Mouse (Mus musculus) cerebral cortex, adult 2 months (tissue): Measurements from ENCODE around the gene Runx1.

Experiments used
- WGBS: fragments of 180-500 bp; shearing (Covaris S2); methylation state at CpG from one replicate; pipeline ENCODE4 v1.1.7; 2018; 5-methylcytosine and 5-hydroxymethylcytosine counted together

Runx1 gene

GRCm38 (mm10) chr16:92790601-92791000 is 35.3 kb downstream of the Runx1 start:
- WGBS, result 72% methylated on average over 6 of the region's 6 CpGs

- 92% methylated on average over 4 of the region's 4 CpGs for WGBS
These were observed 36.1 kb downstream of the Runx1 start for GRCm38 (mm10) chr16:92789840-92790239.

GRCm38 (mm10) chr16:92788446-92788845 is 37.5 kb downstream of the Runx1 start:
- 70% methylated on average over 11 of the region's 11 CpGs for WGBS

GRCm38 (mm10) chr16:92786883-92787321 is 39.0 kb downstream of the Runx1 start:
- 66% methylated on average over 5 of the region's 5 CpGs for WGBS

GRCm38 (mm10) chr16:92786276-92786882 is 39.6 kb downstream of the Runx1 start:
- 69% methylated on average over 6 of the region's 6 CpGs for WGBS

GRCm38 (mm10) chr16:92783651-92784131 is 42.3 kb downstream of the Runx1 start:
- WGBS, result 67% methylated on average over 7 of the region's 7 CpGs

- 92% methylated on average over 6 of the region's 6 CpGs for WGBS
These were observed 43.5 kb downstream of the Runx1 start for GRCm38 (mm10) chr16:92782408-92782807.

GRCm38 (mm10) chr16:92779896-92780435 is 46.0 kb downstream of the Runx1 start:
- WGBS, result 96% methylated on average over 9 of the region's 9 CpGs

- 95% methylated on average over 2 of the region's 2 CpGs for WGBS
These were observed 46.8 kb downstream of the Runx1 start for GRCm38 (mm10) chr16:92779175-92779574.

GRCm38 (mm10) chr16:92778096-92778780 is 47.7 kb downstream of the Runx1 start:
- 79% methylated on average over 9 of the region's 9 CpGs for WGBS

- 87% methylated on average over 4 of the region's 4 CpGs for WGBS
These were observed 58.1 kb downstream of the Runx1 start for GRCm38 (mm10) chr16:92767862-92768261.

- 85% methylated on average over 7 of the region's 7 CpGs for WGBS
These were observed 58.5 kb downstream of the Runx1 start for GRCm38 (mm10) chr16:92767423-92767822.

- WGBS, result 76% methylated on average over 13 of the region's 13 CpGs
These were observed 61.1 kb downstream of the Runx1 start for GRCm38 (mm10) chr16:92764741-92765396.

- 88% methylated on average over 3 of the region's 3 CpGs for WGBS
These were observed 62.3 kb downstream of the Runx1 start for GRCm38 (mm10) chr16:92763666-92764065.

GRCm38 (mm10) chr16:92761968-92762521 is 63.9 kb downstream of the Runx1 start:
- WGBS, result 23% methylated on average over 15 of the region's 15 CpGs

- 80% methylated on average over 3 of the region's 3 CpGs for WGBS
These were observed 65.9 kb downstream of the Runx1 start for GRCm38 (mm10) chr16:92760091-92760490.

GRCm38 (mm10) chr16:92757564-92757963 is 68.4 kb downstream of the Runx1 start:
- 81% methylated on average over 4 of the region's 4 CpGs for WGBS

GRCm38 (mm10) chr16:92753944-92754343 is 72.0 kb downstream of the Runx1 start:
- WGBS, result 87% methylated on average over 3 of the region's 3 CpGs

GRCm38 (mm10) chr16:92753139-92753538 is 72.8 kb downstream of the Runx1 start:
- WGBS, result 93% methylated on average over 8 of the region's 8 CpGs

- WGBS, result 97% methylated on average over 1 of the region's 1 CpGs
These were observed 77.7 kb downstream of the Runx1 start for GRCm38 (mm10) chr16:92748272-92748671.

- 95% methylated on average over 2 of the region's 2 CpGs for WGBS
These were observed 78.9 kb downstream of the Runx1 start for GRCm38 (mm10) chr16:92747062-92747461.

GRCm38 (mm10) chr16:92745239-92745638 is 80.7 kb downstream of the Runx1 start:
- WGBS, result 94% methylated on average over 3 of the region's 3 CpGs
